In genomic region chr16:17922163-17922538, GRCm38 (mm10) we compare ENCODE assay signal across 8 mouse cellular contexts. TPM values are rescaled to one million over a fixed set of nuclear protein-coding genes. Genes with fewer than 3 reads are reported as not detected.
DNase-seq lines count a peak whose midpoint lies in the region; ATAC-seq and TF ChIP-seq lines count a peak whose summit lies in the region.

No protein-coding gene starts in this region.

- ATAC-seq in frontal cortex, adult (ENCODE audit: low TSS enrichment), result 0 out of 2 replicates have a peak, but pooled peaks have one; percentile 10
- ATAC-seq in hindbrain, postnatal 0 days, result peak; percentile 24
- peak; percentile 24 for ATAC-seq in midbrain, embryonic 15.5 days (replicated peaks)

- no peaks in the 10 kb centered on the region for H3K9me3 ChIP-seq in hindbrain, postnatal 0 days (ENCODE audit: low read length)
- no peaks in the 10 kb centered on the region for H3K9me3 ChIP-seq in midbrain, embryonic 15.5 days

- no peaks in the 10 kb centered on the region for H3K27me3 ChIP-seq in hindbrain, postnatal 0 days (ENCODE audit: insufficient read depth, low read length)
- peaks cover 12% of the 10 kb centered on the region for H3K27me3 ChIP-seq in midbrain, embryonic 15.5 days (replicated peaks)

- H3K4me2 ChIP-seq in hindbrain, postnatal 0 days (ENCODE audit: low read depth, low read length), result peak overlapping the region; percentile 98
- H3K4me2 ChIP-seq in midbrain, embryonic 15.5 days, result peak overlapping the region; percentile 97

- TF ChIP-seq CTCF in hindbrain, postnatal 0 days (IDR thresholded peaks at IDR 0.05; ENCODE audit: low read depth), result no peak

- H3K27ac ChIP-seq in hindbrain, postnatal 0 days, result peak overlapping the region; percentile 90
- H3K27ac ChIP-seq in midbrain, embryonic 15.5 days, result peak overlapping the region; percentile 89

- no peak for DNase-seq in frontal cortex, postnatal 36 days (ENCODE audit: low spot score in 2 of 2)
- DNase-seq in right cerebral cortex, adult 18-20 months, result peak; percentile 18
- no peak for DNase-seq in right cerebral cortex, adult 2 months (ENCODE audit: low spot score in 2 of 2)
- DNase-seq in hindbrain, postnatal 0 days (ENCODE audit: low spot score), result peak; percentile 41
- no peak for DNase-seq in frontal cortex, postnatal 25 days (ENCODE audit: low spot score in 2 of 2)
- DNase-seq in natural killer cell, adult 2 months (ENCODE audit: low spot score in 2 of 2), result no peak

- peak overlapping the region; percentile 58 for H3K4me3 ChIP-seq in hindbrain, postnatal 0 days (ENCODE audit: low read length)
- peak overlapping the region; percentile 84 for H3K4me3 ChIP-seq in midbrain, embryonic 15.5 days

- H3K9ac ChIP-seq in hindbrain, postnatal 0 days (replicated peaks; ENCODE audit: low read length), result peak overlapping the region; percentile 72
- H3K9ac ChIP-seq in midbrain, embryonic 15.5 days, result peak overlapping the region; percentile 97

- peaks cover 15% of the 10 kb centered on the region; the same call in 1 of the 2 replicates for H3K36me3 ChIP-seq in hindbrain, postnatal 0 days (ENCODE audit: insufficient read depth, low read length)
- H3K36me3 ChIP-seq in midbrain, embryonic 15.5 days (replicated peaks), result no peaks in the 10 kb centered on the region; the same call in 1 of the 2 replicates

- WGBS in hindbrain, postnatal 0 days, result 1% methylated on average over 14 of the region's 14 CpGs
- 1% methylated on average over 14 of the region's 14 CpGs for WGBS in midbrain, embryonic 15.5 days

- peaks cover 18% of the 10 kb centered on the region for H3K4me1 ChIP-seq in hindbrain, postnatal 0 days (ENCODE audit: insufficient read depth, low read length)
- H3K4me1 ChIP-seq in midbrain, embryonic 15.5 days, result peaks cover 43% of the 10 kb centered on the region

RNA-seq across cellular contexts. Expression of gene Slc25a1, which starts 5.9 kb away (rescaled TPM):
- 228 and 230 TPM in 2 replicates for total RNA-seq in hindbrain, postnatal 0 days (2014; rRNA removed)
- polyA plus RNA-seq in hindbrain, postnatal 0 days (2015; fragmentation: Nextera tagmentation; extraction: Ambion mirVana), result 150 and 151 TPM in 2 replicates
- polyA plus RNA-seq in midbrain, embryonic 15.5 days (2015; fragmentation: Nextera tagmentation; extraction: Ambion mirVana), result 169 and 179 TPM in 2 replicates

RNA-seq across cellular contexts. Expression of gene Gsc2, which starts 7.3 kb away (rescaled TPM):
- 0.21 and 0.61 TPM in 2 replicates for total RNA-seq in hindbrain, postnatal 0 days (2014; rRNA removed)
- 0.76 and 1.0 TPM in 2 replicates for polyA plus RNA-seq in hindbrain, postnatal 0 days (2015; fragmentation: Nextera tagmentation; extraction: Ambion mirVana)
- polyA plus RNA-seq in midbrain, embryonic 15.5 days (2015; fragmentation: Nextera tagmentation; extraction: Ambion mirVana), result 0.38 and 1.1 TPM in 2 replicates

RNA-seq across cellular contexts. Expression of gene Ess2, which starts 11.0 kb away (rescaled TPM):
- total RNA-seq in hindbrain, postnatal 0 days (2014; rRNA removed), result 37.7 and 46.3 TPM in 2 replicates
- 38.8 and 40.8 TPM in 2 replicates for polyA plus RNA-seq in hindbrain, postnatal 0 days (2015; fragmentation: Nextera tagmentation; extraction: Ambion mirVana)
- polyA plus RNA-seq in midbrain, embryonic 15.5 days (2015; fragmentation: Nextera tagmentation; extraction: Ambion mirVana), result 51.7 and 57.1 TPM in 2 replicates

RNA-seq across cellular contexts. Expression of gene Tssk2, which starts 23.7 kb away (rescaled TPM):
- not detected in 2 replicates for total RNA-seq in hindbrain, postnatal 0 days (2014; rRNA removed)
- not detected in 2 replicates for polyA plus RNA-seq in hindbrain, postnatal 0 days (2015; fragmentation: Nextera tagmentation; extraction: Ambion mirVana)
- 0.11 TPM in 1 of 2 replicates, not detected in the other for polyA plus RNA-seq in midbrain, embryonic 15.5 days (2015; fragmentation: Nextera tagmentation; extraction: Ambion mirVana)

RNA-seq across cellular contexts. Expression of gene Dgcr2, which starts 23.8 kb away (rescaled TPM):
- total RNA-seq in hindbrain, postnatal 0 days (2014; rRNA removed), result 181 and 199 TPM in 2 replicates
- 83.0 and 88.8 TPM in 2 replicates for polyA plus RNA-seq in hindbrain, postnatal 0 days (2015; fragmentation: Nextera tagmentation; extraction: Ambion mirVana)
- polyA plus RNA-seq in midbrain, embryonic 15.5 days (2015; fragmentation: Nextera tagmentation; extraction: Ambion mirVana), result 119 and 120 TPM in 2 replicates

Comparison
In these comparisons a context has a peak if more than half of its experiments do, and no peak if none do; other contexts are left out.
1. DNase-seq: peak in right cerebral cortex, adult 18-20 months (single experiment) and hindbrain, postnatal 0 days (single experiment); none in frontal cortex, postnatal 36 days (0 of 2), right cerebral cortex, adult 2 months (0 of 2), frontal cortex, postnatal 25 days (0 of 2) and natural killer cell, adult 2 months (0 of 2).
2. Peak in every context shown above with its lines, with median percentiles within 50 percentile points of each other: ATAC-seq.